Comparison of ENCODE assay signal across 20 mouse cellular contexts in genomic region chr1:189700186-189700585, GRCm38 (mm10).
"Had no signal": no experiment of that assay in that cellular context is flagged by ENCODE, and none has a peak within 500 bp of the region (broad histone marks: within the 10 kb centered on the region; RNA-seq: fewer than 3 reads in every experiment).

No protein-coding gene starts in this region.

- H3K36me3 ChIP-seq: limb, embryonic 12.5 days; limb, embryonic 15.5 days; lung, embryonic 15.5 days; midbrain, embryonic 12.5 days; neural tube, embryonic 13.5 days; stomach, embryonic 15.5 days had no signal

- H3K27me3 ChIP-seq: limb, embryonic 12.5 days; limb, embryonic 15.5 days; lung, embryonic 15.5 days; midbrain, embryonic 12.5 days; neural tube, embryonic 13.5 days; stomach, embryonic 15.5 days had no signal

- H3K4me3 ChIP-seq: limb, embryonic 12.5 days; limb, embryonic 15.5 days; lung, embryonic 15.5 days; midbrain, embryonic 12.5 days; myocyte; neural tube, embryonic 13.5 days; stomach, embryonic 15.5 days had no signal

- H3K27ac ChIP-seq: limb, embryonic 12.5 days; limb, embryonic 15.5 days; liver, embryonic 14.5 days; lung, embryonic 15.5 days; midbrain, embryonic 12.5 days; neural tube, embryonic 13.5 days; stomach, embryonic 15.5 days had no signal

- H3K4me2 ChIP-seq: limb, embryonic 12.5 days; limb, embryonic 15.5 days; liver, embryonic 11.5 days; lung, embryonic 15.5 days; midbrain, embryonic 12.5 days; neural tube, embryonic 13.5 days; stomach, embryonic 15.5 days had no signal

- H3K9me3 ChIP-seq: limb, embryonic 12.5 days; limb, embryonic 15.5 days; lung, embryonic 15.5 days; midbrain, embryonic 12.5 days; neural tube, embryonic 13.5 days; stomach, embryonic 15.5 days had no signal

- H3K9ac ChIP-seq: limb, embryonic 12.5 days; limb, embryonic 15.5 days; liver, embryonic 14.5 days; liver, postnatal 0 days; lung, embryonic 15.5 days; midbrain, embryonic 12.5 days; neural tube, embryonic 13.5 days; stomach, embryonic 15.5 days had no signal

- DNase-seq: kidney, adult 11 months; kidney, postnatal 10 days; kidney, postnatal 4 days; left cerebral cortex, postnatal 4 days; liver, postnatal 0 days; lung, postnatal 10 days; retina, postnatal 1 day; right cerebral cortex, postnatal 25 days; spleen, adult 18-20 months; thymus, adult 18-20 months; thymus, postnatal 36 days had no signal

- H3K4me1 ChIP-seq: lung, embryonic 15.5 days; midbrain, embryonic 12.5 days; neural tube, embryonic 13.5 days; stomach, embryonic 15.5 days had no signal
